Mouse (Mus musculus) liver (tissue): ENCODE measurements around the gene P2ry12.

ENCODE experiments used
- DNase-seq: peaks from one replicate; pipeline ENCODE4 v3.0.0-alpha.2; 2020; ENCODE audit warnings: mixed read lengths

Gene P2ry12

DNA sequence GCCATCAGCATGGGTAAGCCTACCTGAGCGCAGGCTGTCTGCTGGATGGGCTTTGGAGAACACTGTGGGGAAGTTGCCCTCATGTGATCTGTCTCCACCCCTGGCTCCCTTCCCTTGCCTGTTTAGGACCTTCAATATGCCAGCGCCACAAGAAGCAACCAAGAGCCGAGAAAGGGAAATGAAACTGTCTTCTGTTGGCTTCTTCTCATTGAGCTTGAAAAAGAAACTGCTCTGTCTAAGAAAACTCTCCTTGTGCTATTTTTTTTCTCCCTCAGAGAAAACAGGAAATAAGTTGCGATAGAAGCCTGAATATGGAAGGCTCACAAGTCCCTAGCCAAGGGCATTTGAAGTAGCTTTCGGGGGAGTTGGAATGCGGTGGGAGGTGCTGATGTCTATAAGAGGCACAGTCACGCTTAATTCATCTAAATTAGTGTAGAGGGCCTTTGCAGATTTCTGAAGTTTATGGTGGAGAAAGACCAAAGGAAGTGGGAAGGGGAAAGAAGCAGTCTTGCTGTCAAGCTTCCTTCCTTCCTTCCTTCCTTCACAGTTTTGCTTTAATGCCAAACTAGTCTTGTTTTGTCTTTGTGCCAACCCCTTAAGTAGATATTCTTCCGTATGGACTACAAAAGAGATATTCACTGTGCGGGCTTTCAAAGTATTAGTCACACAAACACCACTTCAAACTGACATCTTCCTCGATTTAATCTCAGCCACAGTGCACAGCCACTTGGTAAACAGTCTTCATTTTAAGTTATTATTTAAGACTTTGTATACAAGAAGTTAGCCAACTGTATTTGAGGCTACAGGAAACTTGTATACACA is 33.7 kb downstream of the P2ry12 start:
- no peak for DNase-seq

DNA sequence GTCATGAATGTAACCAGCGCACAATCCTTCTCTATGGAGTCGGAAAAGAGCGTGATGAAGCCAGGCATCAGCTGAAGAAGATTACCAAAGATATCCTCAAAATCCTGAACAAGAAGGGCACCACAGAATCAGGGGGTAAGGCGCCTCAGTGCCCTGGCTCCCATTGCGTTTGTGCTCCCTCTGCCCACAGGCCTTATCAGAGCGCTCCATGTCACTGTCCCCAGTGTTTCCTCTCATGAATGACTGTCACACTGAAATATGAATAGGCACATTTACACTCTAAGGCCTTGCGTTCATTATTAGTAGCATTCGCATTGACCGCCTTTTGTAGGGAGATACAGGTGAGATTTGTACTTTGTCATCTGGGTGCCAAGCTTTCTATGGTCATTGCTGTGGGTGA is 35.0 kb downstream of the P2ry12 start:
- no peak for DNase-seq

DNA sequence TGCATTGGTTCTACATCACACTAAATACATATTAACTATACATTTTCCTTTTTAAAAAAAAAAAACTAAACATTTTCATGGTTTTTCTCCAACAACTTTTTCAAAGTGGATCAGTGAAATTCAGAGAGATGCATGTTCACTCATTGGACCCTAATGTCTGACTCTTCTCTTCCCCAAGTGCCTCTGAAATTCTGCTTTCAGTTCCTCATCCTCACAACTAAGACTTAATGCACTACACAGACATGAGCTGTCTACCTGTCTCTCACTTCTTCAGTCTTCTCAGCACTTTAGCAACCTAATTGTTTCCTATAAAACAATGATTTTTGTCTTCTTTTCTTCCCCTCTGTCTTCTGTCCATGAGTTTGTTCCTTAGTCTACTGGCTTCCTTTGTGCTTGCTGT is 37.3 kb downstream of the P2ry12 start:
- no peak for DNase-seq

DNA sequence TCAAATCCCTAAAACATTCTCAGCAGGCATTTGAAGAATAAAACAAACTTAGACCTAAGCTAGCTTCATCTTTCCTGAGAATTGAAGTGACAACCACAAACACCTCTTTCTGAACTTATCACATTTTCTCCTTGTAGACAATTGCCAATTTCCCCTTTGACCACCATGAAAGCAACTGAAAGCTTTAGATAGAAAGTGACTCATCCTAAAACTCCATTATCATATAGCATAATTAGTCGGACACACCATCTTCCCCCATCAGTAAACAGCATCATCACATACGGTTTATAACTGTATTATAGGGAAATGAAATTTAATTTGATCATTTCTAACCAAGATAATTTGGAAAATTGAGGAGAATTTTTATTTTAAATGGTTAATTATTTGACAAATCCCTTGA is 40.4 kb downstream of the P2ry12 start:
- DNase-seq, result no peak

DNA sequence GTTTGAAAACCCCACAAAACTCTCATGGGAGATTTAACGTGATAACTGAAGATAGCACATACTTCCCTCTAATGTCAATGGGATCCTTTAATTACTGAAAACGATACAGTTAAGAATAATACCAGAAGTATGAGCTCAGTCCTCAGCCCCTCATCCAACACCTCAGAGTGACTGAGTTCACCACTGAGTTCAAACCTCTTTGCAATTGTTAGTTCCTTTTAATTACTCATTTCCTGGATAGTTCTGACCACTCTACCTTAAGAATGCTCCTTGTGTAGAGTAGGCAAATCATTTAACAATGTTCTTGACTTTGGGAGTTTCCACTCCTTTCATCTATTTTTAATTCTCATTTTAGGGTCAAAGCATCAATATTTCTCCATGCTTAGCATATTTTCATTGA is 43.3 kb downstream of the P2ry12 start:
- no peak for DNase-seq

DNA sequence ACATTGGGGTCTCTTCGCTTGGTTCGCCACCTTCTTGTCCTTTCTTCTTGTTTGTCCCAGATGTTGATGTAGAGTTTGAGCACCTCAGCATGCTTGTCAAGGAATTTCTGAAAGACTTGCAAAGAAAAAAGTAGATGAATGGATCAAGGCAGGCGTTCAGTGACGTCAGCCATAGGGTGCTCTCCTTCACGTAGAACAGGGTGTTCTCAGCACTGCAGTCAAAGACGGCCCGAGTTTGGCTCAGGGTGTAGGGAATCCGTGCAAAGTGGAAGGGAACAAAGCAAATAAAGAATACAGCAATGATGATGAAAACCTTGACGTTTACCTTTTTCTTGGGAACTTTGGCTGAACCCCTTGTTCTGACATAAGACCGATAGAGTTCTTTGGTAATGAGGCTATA is 45.5 kb downstream of the P2ry12 start:
- DNase-seq, result no peak

DNA sequence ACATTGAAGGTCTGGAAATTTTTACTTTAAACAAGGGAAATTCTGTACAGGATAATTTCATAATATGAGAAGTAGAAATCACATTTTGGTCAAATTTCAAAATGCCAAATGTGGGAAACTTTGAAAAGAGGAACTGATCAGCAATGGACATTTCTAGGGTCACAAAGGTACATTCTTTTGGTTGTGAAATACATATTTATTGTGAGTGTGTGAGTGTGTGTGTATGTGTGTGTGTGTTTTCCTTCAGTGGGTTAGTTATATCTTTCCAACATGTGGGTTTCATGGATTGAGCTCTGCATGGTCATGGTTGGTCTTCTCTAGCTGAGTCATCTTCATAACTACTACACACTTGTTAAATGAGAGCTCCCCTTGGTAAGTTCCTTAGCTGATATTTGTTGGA is 50.3 kb downstream of the P2ry12 start:
- DNase-seq, result no peak

DNA sequence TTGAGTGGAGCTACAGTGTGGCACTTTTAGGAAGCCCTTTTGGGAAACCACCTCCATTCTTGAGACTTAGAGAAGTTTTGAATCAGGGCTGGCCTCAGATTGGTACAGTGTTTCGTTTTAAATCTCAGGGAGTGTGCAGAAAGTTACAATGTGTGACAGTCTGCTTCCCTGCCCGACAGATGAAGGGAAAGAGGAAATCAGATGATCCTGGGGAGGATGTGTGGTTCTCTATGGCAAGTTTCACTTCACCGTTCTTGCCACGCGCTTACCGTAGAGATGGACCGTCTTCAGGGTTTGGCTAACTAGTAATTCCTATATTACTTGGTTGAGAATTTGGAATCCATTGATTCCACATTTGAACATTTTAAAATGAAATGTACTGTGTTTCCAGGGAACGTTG is 50.9 kb downstream of the P2ry12 start:
- DNase-seq, result no peak

DNA sequence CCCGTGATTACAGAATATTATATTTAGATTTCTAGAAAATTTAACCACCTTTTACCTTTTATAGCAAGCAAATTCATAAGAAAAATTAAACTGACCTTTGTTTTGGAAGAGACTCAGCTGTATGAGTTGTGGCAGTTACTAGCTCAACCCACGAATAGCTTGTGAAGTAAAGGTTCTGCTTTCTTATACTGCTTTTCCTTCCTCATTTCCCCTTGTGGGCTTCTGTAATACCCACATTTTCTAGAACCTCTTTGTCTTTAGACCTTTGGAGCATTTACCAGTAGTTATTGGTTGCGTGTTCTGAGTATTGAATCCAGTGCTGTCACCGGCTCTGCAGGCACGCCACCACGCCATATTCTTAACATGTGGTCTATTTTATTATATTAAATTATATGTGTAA is 51.9 kb downstream of the P2ry12 start, which contains the start of gene P2ry13:
Gene P2ry13 (minus strand): TSS at position 156 of the 400 bp plus-strand sequence.
- DNase-seq, result no peak

DNA sequence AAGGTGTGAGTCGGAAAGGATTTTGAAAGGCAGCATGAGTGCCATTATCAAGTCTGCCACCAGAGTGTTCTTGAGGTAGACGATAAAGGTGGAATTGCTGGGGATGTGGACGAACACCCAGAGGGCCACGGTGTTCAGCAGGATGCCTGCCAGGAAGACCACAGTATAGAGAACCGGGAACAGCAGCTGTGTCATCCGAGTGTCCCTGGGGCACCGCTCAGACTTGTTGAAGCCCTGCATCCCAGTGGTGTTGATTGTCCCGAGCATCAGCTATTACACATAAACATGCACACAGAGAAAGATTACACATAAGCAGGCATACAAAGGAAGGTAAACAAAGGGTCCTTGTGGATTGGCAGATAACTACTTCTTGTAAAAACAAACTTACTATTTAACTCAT is 52.6 kb downstream of the P2ry12 start:
- no peak for DNase-seq

DNA sequence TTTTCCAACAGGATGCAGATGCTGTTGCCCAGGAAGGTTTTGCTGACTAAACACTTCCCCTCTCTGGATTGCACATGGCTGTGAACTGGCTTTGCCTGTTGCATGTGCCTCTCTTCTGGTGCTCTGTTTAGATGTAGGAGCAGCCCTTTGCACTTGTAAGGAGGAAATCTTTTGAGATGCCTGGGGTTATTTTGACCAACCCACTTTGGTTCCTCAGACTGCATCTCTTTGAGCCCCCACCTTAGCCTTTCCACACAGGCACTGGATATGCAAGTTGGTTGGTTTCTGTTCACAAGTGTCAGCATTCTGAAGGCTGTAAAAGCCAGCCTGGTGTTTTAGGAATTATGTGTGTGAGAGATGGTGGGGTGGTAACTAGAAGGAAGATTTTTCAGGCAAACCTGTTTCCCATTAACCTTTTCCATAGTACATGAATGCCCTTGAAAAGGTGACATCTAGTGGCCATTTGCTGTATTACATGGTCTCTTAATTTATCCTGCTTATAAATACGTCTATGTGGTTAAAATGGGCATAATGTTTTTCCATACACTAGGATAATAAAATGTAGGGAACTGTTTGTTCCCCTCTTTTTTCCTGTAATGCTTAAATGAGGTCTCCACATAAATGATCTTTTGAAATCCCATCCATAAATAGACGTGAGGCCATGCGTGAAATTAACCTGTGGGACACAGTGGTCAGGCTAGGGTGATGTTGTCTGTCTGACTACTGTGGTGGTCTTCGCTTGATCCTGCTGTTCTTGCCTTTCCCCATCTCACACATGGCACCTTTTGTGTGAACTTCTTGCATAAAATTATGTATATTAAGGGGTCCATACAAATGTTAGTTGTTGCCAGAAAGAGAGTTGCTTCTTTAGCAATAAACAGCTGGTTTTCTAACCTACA is 53.8 kb downstream of the P2ry12 start:
- DNase-seq, result no peak

DNA sequence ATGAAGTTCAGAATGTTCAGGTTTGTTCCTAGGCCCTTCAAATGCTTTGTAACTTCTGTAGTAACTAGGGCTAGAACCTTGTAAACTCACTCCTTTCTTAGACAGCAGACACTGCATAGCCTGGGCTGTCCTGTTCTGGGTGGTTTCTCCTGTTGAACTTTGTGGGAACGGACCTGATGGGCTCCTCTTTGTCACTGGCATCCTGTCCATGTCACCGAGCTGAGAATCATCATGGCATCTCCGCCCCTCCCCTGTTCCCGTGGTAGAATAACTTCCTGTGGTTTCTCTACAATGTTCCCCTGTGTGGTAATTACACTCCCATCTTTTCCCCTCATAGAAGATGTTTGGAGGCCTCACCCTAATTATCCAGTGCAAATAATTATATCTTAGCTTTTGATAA is 56.7 kb downstream of the P2ry12 start:
- DNase-seq, result no peak

DNA sequence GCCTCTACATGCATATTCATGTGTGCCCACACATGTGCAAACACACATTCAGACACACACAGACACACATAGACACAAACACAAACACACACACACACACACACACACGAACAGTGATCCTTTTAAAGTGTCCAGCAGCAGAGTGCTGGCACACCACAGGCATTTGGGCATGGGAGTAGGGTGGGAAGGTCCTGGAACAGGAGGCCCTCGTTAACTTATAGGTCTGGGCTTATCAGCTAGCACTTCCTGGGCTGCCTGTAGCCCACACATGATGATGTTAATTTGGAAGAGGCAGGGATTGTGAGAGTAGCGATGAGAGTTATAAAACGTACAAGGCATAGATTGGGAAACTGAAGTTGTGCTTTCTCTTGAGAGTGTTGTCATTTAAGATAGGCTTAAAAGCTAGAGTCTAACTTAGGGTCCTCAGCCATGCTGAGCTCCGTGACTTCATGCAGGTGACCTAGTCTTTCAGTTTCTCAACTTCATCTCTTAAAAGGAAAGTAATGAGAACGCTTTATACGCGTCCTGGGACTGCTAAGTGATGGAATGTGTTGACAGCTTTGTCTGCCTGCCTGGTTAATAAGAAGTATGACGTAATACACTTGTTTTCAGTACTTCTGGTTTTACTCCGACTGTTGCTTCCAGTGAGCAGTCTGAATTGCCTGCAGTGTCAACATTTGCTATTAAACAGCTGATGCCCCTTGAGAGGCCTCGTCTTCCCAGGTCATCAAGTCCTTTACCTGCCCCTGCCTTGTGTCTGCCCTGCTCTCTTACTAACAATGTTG is 57.8 kb downstream of the P2ry12 start:
- DNase-seq, result no peak

DNA sequence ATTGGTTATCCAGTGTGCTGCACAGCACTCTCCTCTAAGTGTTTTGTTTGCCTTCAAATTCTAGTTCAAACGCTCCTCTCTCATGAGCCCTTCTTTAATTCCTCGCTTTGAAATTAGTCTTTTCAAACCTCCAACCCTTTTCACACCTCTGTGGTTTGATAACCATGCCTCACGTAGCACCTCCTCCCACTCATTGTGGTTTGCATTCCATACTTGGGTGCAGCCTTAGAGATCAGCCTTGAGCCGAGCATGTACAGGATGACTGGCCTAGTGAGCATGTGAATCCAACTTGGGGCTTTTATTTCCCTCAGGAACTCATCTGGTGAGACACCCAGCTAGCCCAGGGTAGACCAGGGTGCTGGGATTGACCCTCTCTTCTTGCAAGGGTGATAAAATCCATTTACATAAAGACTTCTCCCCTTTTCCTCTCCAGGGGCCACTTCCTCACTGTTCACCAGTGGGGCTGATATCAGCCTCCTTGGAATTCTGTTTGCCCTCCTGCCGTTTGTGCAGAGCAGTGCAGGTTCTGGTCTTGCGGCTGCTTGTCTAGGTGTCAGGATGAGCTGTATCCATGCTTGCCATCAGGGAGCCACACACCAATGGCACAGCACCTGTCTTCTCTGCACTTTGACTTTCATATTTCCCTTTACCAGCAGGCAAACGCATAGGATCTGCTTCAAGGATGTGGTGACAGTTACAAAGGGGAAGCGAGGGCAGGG is 58.7 kb downstream of the P2ry12 start:
- DNase-seq, result no peak

DNA sequence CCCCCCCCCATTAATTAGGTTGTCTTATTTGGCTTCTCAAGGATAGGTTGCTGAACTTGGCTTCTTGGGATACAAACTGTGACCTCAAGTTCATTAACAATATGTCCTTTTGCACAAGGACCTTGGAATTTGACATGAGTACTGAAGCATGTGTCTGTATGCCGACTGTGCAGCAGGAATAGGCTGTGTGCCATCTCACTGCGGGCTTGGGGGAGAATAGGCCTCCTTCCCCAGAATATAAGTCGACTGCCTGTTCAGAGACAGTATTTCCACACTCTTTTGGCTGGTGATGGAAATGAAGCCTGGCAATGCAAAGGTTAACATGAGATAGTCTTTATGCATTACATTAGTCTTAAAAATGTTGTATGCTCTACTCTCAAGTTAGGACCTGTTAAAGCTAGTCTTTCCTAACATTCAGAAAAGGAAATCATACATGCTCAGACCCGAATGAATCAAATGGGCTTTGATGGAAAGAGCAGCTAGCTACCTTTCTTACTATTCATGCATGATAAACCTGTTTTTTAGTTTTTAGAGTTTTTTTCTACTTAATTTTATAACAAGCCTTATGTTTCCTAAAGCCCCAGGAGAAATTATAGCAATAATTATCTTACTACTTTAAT is 65.2 kb downstream of the P2ry12 start:
- DNase-seq, result no peak

DNA sequence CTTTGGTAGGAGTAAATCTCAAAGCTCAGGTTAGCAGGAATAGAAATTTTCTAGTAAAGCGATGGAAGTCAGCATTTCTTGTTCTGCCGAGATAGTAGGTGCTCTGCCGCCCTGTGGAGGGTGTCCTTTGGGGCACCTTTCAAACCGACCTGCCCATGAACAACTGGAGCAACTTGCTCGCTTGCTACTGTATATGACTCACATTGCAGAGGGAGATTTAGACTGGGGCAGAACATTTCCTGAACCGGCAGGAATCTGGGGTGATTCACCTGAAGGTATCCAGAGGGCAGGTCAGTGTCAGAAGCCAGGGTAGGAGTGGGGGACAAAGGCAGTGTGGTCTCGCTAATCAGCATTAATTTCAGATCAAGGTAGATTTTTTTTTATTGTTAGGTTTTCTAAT is 67.7 kb downstream of the P2ry12 start, which contains the start of gene Gpr87:
Gene Gpr87 (minus strand): TSS at position 167 of the 400 bp plus-strand sequence.
- DNase-seq, result no peak

DNA sequence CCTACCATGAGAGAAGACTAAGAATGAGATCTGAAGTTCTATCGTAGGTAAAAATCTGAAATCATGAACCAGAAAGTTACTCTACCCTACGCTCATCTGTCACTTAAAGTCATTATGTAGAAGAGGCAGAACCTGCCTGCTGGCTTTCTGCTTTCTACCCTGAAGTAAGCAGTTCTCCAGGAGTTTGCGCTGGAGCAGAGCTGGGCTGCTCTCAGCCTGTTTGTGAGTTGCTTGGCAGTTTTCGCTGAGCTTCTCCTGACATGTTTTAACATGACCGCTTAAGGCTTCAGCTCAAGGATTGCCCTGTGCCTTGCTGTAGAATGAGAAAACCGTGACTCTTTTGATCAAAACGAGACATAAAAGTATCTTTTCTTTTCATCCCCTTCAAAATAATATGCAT is 68.6 kb downstream of the P2ry12 start:
- DNase-seq, result no peak

DNA sequence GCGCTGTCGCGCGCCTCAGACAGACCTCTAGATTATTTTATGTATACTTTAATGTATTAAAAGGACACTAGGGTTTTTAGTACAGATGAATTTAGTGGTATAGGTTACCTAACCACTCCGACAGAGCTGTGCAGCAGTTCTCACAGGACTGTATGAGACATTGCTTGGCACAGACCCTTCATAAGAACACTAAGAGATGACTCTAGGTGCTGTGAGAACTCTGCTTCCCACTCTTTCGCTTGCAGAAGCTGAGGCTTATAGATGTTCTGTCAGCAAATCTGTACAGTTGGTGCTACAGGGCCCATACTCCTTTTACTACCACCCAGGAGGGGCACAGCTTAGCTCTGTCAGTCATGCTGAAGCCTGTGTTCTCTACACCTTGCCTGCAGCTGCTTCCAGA is 71.0 kb downstream of the P2ry12 start:
- no peak for DNase-seq

DNA sequence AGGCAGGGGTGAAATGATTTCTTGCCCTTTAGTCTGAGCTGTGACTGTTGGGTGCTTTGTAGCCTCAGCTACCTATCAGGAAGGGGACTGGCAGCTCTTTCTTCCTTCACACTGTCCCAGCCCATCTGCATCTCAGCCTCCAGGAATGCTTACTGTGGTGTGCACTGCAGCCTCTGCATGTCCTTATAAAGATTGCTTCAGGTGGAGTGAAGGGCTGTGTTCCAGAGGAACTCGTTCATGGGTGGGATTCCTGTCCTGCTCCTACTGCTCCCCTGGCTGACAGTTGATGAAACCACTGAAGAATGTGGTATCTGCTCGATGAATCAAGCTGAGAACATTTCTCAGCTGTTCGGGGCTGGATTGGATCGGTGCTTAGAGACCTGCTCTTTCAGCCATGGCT is 75.3 kb downstream of the P2ry12 start:
- DNase-seq, result no peak

DNA sequence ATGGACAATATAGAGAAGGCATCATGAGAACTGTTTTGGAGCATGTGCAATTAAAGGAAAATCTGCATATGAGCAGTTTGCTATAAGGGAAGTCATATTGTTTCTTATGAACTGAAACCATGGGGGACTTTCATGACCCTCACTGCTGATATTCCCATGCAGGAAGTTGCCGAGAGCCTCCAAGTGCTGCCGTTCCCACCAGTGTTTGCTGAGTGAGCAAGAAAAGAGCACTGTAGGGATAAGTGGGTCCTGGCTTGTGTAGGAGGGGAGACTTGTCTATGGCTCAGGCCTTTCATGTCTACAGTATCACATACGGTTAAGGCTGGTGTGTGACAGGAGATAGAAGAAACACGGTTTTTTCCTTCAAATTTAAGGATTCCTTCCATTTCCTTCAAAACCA is 77.0 kb downstream of the P2ry12 start:
- DNase-seq, result no peak

DNA sequence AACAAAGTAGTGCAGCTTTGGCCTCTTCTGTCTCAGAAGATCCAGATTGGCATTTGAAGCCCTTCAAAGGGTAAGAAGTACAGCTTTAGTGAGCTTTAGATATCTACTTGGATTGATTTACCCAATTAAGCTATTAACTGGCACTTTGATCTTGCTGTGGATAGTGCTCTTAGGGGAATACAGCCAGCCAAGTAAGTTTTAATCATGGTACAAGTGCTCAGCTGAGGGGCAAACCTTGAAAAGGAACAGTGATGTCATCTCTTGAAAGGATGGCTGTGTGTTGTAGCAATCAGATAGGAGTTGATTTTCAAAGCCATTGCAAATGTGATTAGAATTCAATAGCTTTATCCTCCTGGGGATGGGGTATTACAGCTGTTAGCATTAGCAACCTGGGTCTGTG is 80.5 kb downstream of the P2ry12 start:
- no peak for DNase-seq

DNA sequence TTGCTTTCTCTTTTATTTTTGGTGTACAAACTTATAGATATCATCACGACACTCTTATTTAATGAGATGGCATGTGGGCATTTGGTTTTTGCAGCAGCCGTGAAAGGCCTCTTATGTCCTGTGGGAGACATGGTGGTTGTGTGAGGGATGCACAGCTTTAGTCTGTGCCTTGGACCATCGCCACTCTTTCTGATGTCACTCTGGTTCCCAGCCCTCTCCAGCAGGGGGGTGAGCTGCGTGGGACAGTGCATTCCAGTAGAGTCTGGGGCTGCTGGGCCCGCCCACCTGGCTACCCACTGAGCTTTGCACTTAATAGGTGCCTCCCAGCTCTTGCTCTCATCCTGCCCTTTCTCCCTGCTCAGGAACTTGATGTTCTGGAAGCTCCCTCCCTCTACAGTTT is 81.5 kb downstream of the P2ry12 start:
- no peak for DNase-seq
